Mouse (Mus musculus): Measurements from ENCODE around the gene Mfap1b. TPM values are rescaled to one million over a fixed set of nuclear protein-coding genes. Genes with fewer than 3 reads are reported as not detected.
A peak's percentile ranks its signal among the peaks of the same experiment; 100 is the strongest.
"Not testable (repeated sequence)": the region's sequence is repeated elsewhere in the genome, so short reads cannot be mapped to it uniquely, and the experiment has no call there.

Mfap1b gene
- 74.5 and 75.5 TPM in 2 replicates for polyA plus RNA-seq (2014; fragmentation: Nextera tagmentation; extraction: Ambion mirVana)

DNA sequence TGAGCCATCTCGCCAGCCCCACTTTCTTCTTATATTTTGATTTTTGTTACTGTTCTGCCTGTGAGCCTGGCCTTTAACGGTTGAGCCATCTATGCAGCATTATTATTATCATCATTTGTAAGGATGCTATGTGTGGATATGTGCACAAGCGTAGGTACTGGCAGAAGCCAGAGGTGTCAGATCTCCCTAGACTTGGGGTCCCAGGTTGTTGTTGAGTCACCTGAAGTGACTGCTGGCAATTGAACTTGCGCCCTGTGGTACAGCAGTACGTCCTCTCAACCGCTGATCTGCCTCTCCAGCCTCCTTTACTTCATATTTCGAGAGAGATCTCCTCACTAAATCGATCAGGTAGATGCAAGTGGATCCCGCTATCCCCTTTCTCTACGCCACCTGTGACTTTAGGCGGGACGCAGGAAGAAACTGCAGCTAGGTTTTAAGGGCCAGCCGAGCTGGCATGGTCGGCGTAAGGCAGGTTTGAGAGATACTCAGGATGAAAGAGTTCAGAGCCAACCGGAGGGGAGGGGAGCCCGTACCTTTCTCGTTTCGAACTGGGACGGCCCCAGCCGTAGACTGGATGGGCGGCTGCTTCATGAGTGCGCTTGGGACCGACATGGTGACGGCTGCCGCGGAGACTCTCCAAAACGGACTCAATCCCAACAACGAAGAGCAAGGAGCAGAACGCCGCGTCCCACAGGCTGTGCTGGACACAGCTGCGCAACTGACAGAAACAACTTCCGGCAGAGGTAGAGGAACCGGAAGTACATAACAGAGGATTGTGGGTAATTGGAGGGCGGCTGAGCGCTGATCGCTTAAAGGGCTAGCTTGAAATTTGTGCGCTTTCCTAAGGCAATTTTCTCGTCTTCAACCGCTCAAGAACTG is at the start of gene Mfap1b:
Gene Mfap1b, minus strand, starts transcription at position 767 of the 879 bp plus-strand sequence.
- ATAC-seq (ENCODE audit: low FRiP score, low TSS enrichment) (peak; percentile 85; the same call in 1 of the 2 replicates), DNase-seq (peak; percentile 95)
- H3K9me3 ChIP-seq (ENCODE audit: control insufficient read depth, low read length); H3K4me1 ChIP-seq (ENCODE audit: control insufficient read depth, insufficient read depth, low read length); H3K36me3 ChIP-seq (ENCODE audit: control insufficient read depth, insufficient read depth, low read length); H3K27me3 ChIP-seq (ENCODE audit: control insufficient read depth, insufficient read depth, low read length): not testable (repeated sequence)
- Histone ChIP-seq H3K4me2 (ENCODE audit: low read length) (peak within 1 kb of the TSS; percentile 64), H3K9ac (replicated peaks; ENCODE audit: low read length) (peak within 1 kb of the TSS; percentile 49; the same call in 1 of the 2 replicates), H3K27ac (replicated peaks; ENCODE audit: low read depth, low read length) (peak within 1 kb of the TSS; percentile 3; the same call in 1 of the 2 replicates), H3K4me3 (replicated peaks; ENCODE audit: low read depth, low read length) (peak within 1 kb of the TSS; percentile 57)
- WGBS: 7% methylated on average over 39 of the region's 41 CpGs

DNA sequence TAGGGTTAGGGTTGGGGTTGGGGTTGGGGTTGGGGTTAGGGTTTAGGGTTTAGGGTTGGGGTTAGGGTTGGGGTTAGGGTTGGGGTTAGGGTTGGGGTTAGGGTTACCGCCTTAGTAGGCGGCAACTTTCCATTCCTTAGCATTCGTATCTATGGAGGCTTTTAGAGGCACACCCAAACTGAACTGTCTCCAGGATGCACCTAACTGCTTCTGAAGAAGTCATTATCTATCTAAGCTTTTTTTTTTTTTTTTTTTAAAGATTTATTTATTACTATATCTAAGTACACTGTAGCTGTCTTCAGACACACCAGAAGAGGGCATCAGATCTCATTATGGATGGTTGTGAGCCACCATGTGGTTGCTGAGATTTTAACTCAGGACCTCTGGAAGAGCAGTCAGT is 49.0 kb upstream of the Mfap1b start:
- not testable (repeated sequence) for ATAC-seq (ENCODE audit: low FRiP score, low TSS enrichment); H3K27me3 ChIP-seq (ENCODE audit: control insufficient read depth, insufficient read depth, low read length); H3K4me1 ChIP-seq (ENCODE audit: control insufficient read depth, insufficient read depth, low read length); H3K4me2 ChIP-seq (ENCODE audit: low read length); H3K4me3 ChIP-seq (replicated peaks; ENCODE audit: low read depth, low read length); H3K27ac ChIP-seq (replicated peaks; ENCODE audit: low read depth, low read length); H3K9me3 ChIP-seq (ENCODE audit: control insufficient read depth, low read length); H3K36me3 ChIP-seq (ENCODE audit: control insufficient read depth, insufficient read depth, low read length); H3K9ac ChIP-seq (replicated peaks; ENCODE audit: low read length); DNase-seq
- 97% methylated on average over 3 of the region's 3 CpGs for WGBS

GRCm38 (mm10) chr2:121522006-121522405 is 48.1 kb upstream of the Mfap1b start:
- no peaks in the 10 kb centered on the region for H3K9me3 ChIP-seq (ENCODE audit: control insufficient read depth, low read length)
- DNase-seq (no peak), ATAC-seq (ENCODE audit: low FRiP score, low TSS enrichment) (no peak)
- H3K4me1 ChIP-seq (ENCODE audit: control insufficient read depth, insufficient read depth, low read length): no peaks in the 10 kb centered on the region
- H3K4me3 ChIP-seq (replicated peaks; ENCODE audit: low read depth, low read length): no peak overlapping the region
- H3K4me2 ChIP-seq (ENCODE audit: low read length): no peak overlapping the region
- WGBS: 93% methylated on average over 2 of the region's 2 CpGs
- H3K9ac ChIP-seq (replicated peaks; ENCODE audit: low read length): no peak overlapping the region
- no peak overlapping the region for H3K27ac ChIP-seq (replicated peaks; ENCODE audit: low read depth, low read length)
- no peaks in the 10 kb centered on the region for H3K27me3 ChIP-seq (ENCODE audit: control insufficient read depth, insufficient read depth, low read length)
- 0 out of 2 replicates have a peak, but pooled peaks cover 14% of the 10 kb centered on the region for H3K36me3 ChIP-seq (ENCODE audit: control insufficient read depth, insufficient read depth, low read length)

DNA sequence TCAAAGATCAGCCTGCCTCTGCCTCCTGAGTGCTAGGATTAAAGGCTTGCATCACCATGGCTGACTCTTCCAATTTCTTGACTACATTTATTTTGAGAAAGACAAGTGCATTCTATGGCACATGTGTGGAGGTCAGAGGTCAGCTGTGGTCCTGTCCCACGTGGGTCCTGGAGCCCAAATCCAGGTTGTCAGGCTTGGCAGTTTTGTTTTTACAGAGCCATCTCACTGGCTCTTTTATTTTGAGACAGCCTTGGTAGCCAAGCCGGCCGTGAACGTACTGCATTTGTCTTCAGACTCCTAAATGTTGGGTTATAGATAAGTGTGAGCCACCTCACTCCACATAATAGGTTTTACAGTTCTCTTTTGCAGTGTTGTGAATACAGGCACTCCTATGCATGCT is 44.8 kb upstream of the Mfap1b start:
- 0 out of 2 replicates have a peak, but pooled peaks cover 12% of the 10 kb centered on the region for H3K36me3 ChIP-seq (ENCODE audit: control insufficient read depth, insufficient read depth, low read length)
- DNase-seq; H3K27ac ChIP-seq (replicated peaks; ENCODE audit: low read depth, low read length); H3K4me3 ChIP-seq (replicated peaks; ENCODE audit: low read depth, low read length); H3K9me3 ChIP-seq (ENCODE audit: control insufficient read depth, low read length); H3K4me1 ChIP-seq (ENCODE audit: control insufficient read depth, insufficient read depth, low read length); H3K9ac ChIP-seq (replicated peaks; ENCODE audit: low read length); H3K4me2 ChIP-seq (ENCODE audit: low read length); H3K27me3 ChIP-seq (ENCODE audit: control insufficient read depth, insufficient read depth, low read length); ATAC-seq (ENCODE audit: low FRiP score, low TSS enrichment): not testable (repeated sequence)
- WGBS: 91% methylated on average over 4 of the region's 4 CpGs

- no peak overlapping the region for H3K4me3 ChIP-seq (replicated peaks; ENCODE audit: low read depth, low read length)
- ATAC-seq (ENCODE audit: low FRiP score, low TSS enrichment) (no peak), DNase-seq (no peak)
- no peaks in the 10 kb centered on the region for H3K4me1 ChIP-seq (ENCODE audit: control insufficient read depth, insufficient read depth, low read length)
- no peaks in the 10 kb centered on the region for H3K9me3 ChIP-seq (ENCODE audit: control insufficient read depth, low read length)
- no peak overlapping the region for H3K4me2 ChIP-seq (ENCODE audit: low read length)
- H3K36me3 ChIP-seq (ENCODE audit: control insufficient read depth, insufficient read depth, low read length): 0 out of 2 replicates have a peak, but pooled peaks cover 12% of the 10 kb centered on the region
- no peak overlapping the region for H3K9ac ChIP-seq (replicated peaks; ENCODE audit: low read length)
- 97% methylated on average over 5 of the region's 5 CpGs for WGBS
- no peaks in the 10 kb centered on the region for H3K27me3 ChIP-seq (ENCODE audit: control insufficient read depth, insufficient read depth, low read length)
- no peak overlapping the region for H3K27ac ChIP-seq (replicated peaks; ENCODE audit: low read depth, low read length)
Measured at GRCm38 (mm10) chr2:121518106-121518505, 44.2 kb upstream of the Mfap1b start.

- Histone ChIP-seq H3K27ac (replicated peaks; ENCODE audit: low read depth, low read length) (no peak overlapping the region), H3K4me3 (replicated peaks; ENCODE audit: low read depth, low read length) (no peak overlapping the region), H3K9ac (replicated peaks; ENCODE audit: low read length) (no peak overlapping the region), H3K36me3 (ENCODE audit: control insufficient read depth, insufficient read depth, low read length) (peaks cover 22% of the 10 kb centered on the region; the same call in 1 of the 2 replicates), H3K9me3 (ENCODE audit: control insufficient read depth, low read length) (no peaks in the 10 kb centered on the region), H3K27me3 (ENCODE audit: control insufficient read depth, insufficient read depth, low read length) (no peaks in the 10 kb centered on the region), H3K4me1 (ENCODE audit: control insufficient read depth, insufficient read depth, low read length) (no peaks in the 10 kb centered on the region), H3K4me2 (ENCODE audit: low read length) (no peak overlapping the region)
- 97% methylated on average over 4 of the region's 4 CpGs for WGBS
- ATAC-seq (ENCODE audit: low FRiP score, low TSS enrichment): no peak
- no peak for DNase-seq
Measured at GRCm38 (mm10) chr2:121514211-121514610, 40.3 kb upstream of the Mfap1b start.

DNA sequence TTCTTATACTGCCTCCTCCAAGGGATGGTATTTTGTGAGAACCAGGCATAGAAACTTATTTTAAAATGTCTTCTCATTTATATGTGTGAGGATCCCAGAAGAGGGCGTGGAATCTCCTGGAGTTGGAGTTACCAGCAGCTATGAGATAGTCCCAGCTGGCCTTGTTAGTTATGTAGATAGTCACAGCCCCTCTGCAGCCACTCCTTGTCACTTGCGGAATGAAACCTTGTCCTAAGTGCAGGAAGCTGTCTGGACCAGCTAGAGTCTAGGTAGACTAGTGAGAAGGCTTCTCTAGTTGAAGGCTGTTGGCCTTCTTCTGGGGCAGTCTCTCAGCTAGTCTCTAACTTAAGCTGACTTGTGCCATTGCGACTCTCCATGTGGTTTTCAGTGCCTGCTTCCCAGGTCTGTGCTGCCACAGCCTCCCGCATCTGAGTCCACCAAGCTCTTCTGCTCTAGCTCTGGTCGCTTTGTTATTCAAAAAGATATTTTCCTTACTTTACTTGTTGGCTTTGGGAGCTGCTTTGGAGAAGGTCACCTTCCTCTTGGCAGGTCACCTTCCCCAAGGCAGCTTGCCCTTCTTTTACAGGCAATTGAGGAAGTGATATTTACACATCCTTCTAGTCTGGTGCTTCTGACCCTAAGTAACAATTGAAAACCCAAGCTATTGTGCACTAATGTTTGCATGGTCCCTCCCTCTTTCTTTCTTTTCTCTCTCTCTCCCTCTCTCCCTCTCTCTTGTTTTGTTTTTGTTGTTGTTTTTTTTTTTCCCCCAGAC is 39.3 kb upstream of the Mfap1b start:
- peaks cover 22% of the 10 kb centered on the region; the same call in 1 of the 2 replicates for H3K36me3 ChIP-seq (ENCODE audit: control insufficient read depth, insufficient read depth, low read length)
- not testable (repeated sequence) for H3K4me3 ChIP-seq (replicated peaks; ENCODE audit: low read depth, low read length); H3K9me3 ChIP-seq (ENCODE audit: control insufficient read depth, low read length); ATAC-seq (ENCODE audit: low FRiP score, low TSS enrichment); DNase-seq; H3K27ac ChIP-seq (replicated peaks; ENCODE audit: low read depth, low read length); H3K9ac ChIP-seq (replicated peaks; ENCODE audit: low read length); H3K4me1 ChIP-seq (ENCODE audit: control insufficient read depth, insufficient read depth, low read length); H3K4me2 ChIP-seq (ENCODE audit: low read length); H3K27me3 ChIP-seq (ENCODE audit: control insufficient read depth, insufficient read depth, low read length)
- WGBS: 89% methylated on average over 4 of the region's 5 CpGs

DNA sequence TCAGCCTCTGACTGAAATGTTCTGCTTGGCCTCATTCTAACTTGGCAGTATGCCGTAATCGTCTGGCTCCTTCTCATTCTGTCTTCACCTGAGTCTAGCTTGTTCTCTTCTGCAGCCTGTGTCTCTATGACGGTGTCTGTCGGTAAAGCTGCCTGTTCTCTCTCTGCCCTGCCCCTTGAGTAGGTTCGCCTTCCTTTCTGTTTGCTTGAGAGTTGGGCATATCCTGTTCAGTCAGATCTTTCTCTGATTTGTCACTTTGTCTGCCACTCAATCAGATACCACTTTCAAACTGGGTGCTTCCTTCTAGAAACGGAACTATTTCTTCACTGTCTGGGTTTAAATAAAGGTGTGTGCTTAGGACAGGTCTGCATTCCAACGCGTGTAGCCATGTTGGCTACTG is 37.5 kb upstream of the Mfap1b start:
- ATAC-seq (ENCODE audit: low FRiP score, low TSS enrichment): no peak
- H3K27me3 ChIP-seq (ENCODE audit: control insufficient read depth, insufficient read depth, low read length): no peaks in the 10 kb centered on the region
- H3K27ac ChIP-seq (replicated peaks; ENCODE audit: low read depth, low read length): no peak overlapping the region
- no peak overlapping the region for H3K4me3 ChIP-seq (replicated peaks; ENCODE audit: low read depth, low read length)
- H3K4me1 ChIP-seq (ENCODE audit: control insufficient read depth, insufficient read depth, low read length): peaks cover 10% of the 10 kb centered on the region
- WGBS: 97% methylated on average over 8 of the region's 8 CpGs
- no peak for DNase-seq
- H3K9me3 ChIP-seq (ENCODE audit: control insufficient read depth, low read length): no peaks in the 10 kb centered on the region
- H3K9ac ChIP-seq (replicated peaks; ENCODE audit: low read length): 0 out of 2 replicates have a peak overlapping the region, but pooled peaks have one; percentile 16
- H3K36me3 ChIP-seq (ENCODE audit: control insufficient read depth, insufficient read depth, low read length): peaks cover 11% of the 10 kb centered on the region; the same call in 1 of the 2 replicates
- no peak overlapping the region for H3K4me2 ChIP-seq (ENCODE audit: low read length)

Data from midbrain, embryonic 14.5 days (tissue).